Mouse (Mus musculus) kidney, embryonic 15.5 days (tissue): Measurements from ENCODE around the gene Slc6a3. TPM values are rescaled to one million over a fixed set of nuclear protein-coding genes. Genes with fewer than 3 reads are reported as not detected.

Source experiments
- ATAC-seq: fragments of 200-750 bp; cut with Nextera tagmentation; replicated peaks from 2 replicates; pipeline ENCODE4 v1.8.0; 2017; ENCODE audit warnings: moderate TSS enrichment; ENCODE audit not compliant: low FRiP score
- H3K27ac ChIP-seq: fragments of 300-500 bp; sonication (generic); 2 replicates; pipeline ENCODE4 v1.5.1; 2015; ENCODE audit warnings: mild to moderate bottlenecking, inconsistent platforms
- H3K27me3 ChIP-seq: fragments of 300-500 bp; sonication (generic); 2 replicates; pipeline ENCODE4 v1.6.1; 2015; ENCODE audit warnings: inconsistent platforms
- H3K36me3 ChIP-seq: fragments of 300-500 bp; sonication (generic); 2 replicates; pipeline ENCODE4 v1.6.1; 2015; ENCODE audit warnings: inconsistent platforms
- H3K4me1 ChIP-seq: fragments of 300-500 bp; sonication (generic); 2 replicates; pipeline ENCODE4 v1.6.1; 2015; ENCODE audit warnings: inconsistent platforms
- H3K4me2 ChIP-seq: fragments of 300-500 bp; sonication (generic); 2 replicates; pipeline ENCODE4 v1.6.1; 2015; ENCODE audit warnings: moderate library complexity, mild to moderate bottlenecking, inconsistent platforms
- H3K4me3 ChIP-seq: fragments of 300-500 bp; sonication (generic); replicated peaks from 2 replicates; pipeline ENCODE4 v1.5.1; 2015; ENCODE audit warnings: mild to moderate bottlenecking, inconsistent platforms
- H3K9ac ChIP-seq: fragments of 300-500 bp; sonication (generic); 2 replicates; pipeline ENCODE4 v1.6.1; 2015; ENCODE audit warnings: mild to moderate bottlenecking, inconsistent platforms
- H3K9me3 ChIP-seq: fragments of 300-500 bp; sonication (generic); replicated peaks from 2 replicates; pipeline ENCODE4 v1.6.1; 2016; ENCODE audit warnings: inconsistent platforms
- whole genome bisulfite sequencing: fragments of 180-500 bp; shearing (Covaris S2); methylation state at CpG from one replicate; pipeline ENCODE4 v1.1.7; 2015; ENCODE audit warnings: mixed read lengths; 5-methylcytosine and 5-hydroxymethylcytosine counted together
- polyA plus RNA-seq: library from polyadenylated mRNA; unstranded; fragments of >200 nt; fragmentation: Nextera tagmentation; extraction: Ambion mirVana; gene quantifications from 2 replicates; pipeline ENCODE4 v1.2.1, GENCODE M21; 2015

The Slc6a3 gene
- polyA plus RNA-seq, 1 experiment from 2014 or later, result 0.10 TPM

DNA sequence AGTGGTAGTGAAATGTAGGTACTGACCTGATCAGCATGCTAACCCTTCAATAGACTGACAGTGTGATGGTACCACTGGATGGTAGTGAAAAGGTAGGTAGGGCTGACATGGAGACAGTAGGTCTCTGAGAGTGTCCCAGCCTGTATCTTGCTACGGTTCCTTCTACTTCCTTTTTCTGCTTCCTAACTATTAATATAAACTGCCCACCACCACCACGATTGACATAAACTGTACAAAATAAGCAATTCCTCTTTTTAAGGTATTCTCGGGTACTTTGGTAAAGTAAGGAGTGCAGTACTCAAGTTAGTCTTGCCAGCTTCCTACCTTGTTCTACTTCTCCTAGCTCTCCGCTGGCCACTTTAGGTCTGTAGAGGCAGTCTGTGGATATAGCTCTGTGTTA is 59.7 kb downstream of the Slc6a3 start:
- Histone ChIP-seq H3K9me3 (no peaks in the 10 kb centered on the region), H3K4me3 (no peak overlapping the region), H3K9ac (no peak overlapping the region), H3K27me3 (peaks cover 37% of the 10 kb centered on the region), H3K36me3 (no peaks in the 10 kb centered on the region), H3K4me1 (no peaks in the 10 kb centered on the region), H3K4me2 (no peak overlapping the region), H3K27ac (no peak overlapping the region)
- 77% methylated on average over 4 of the region's 4 CpGs for WGBS
- no peak for ATAC-seq

DNA sequence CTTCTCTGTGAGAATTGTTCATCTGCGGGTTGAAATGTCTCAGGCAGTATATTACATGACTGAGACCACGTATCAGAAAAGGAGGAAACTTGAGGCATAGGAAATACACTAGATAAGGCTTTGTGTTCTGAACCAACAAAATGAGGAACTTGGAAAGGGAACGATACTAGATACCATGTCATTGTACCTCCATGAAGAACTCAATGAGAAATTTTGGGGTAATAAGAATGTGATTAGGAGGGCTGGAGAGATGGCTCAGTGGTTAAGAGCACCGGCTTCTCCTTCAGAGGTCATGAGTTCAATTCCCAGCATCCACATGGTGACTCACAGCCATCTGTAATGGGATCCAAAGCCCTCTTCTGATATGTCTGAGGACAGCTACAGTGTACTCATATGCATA is 63.7 kb downstream of the Slc6a3 start:
- no peaks in the 10 kb centered on the region for H3K36me3 ChIP-seq
- no peak overlapping the region for H3K4me3 ChIP-seq
- peaks cover 27% of the 10 kb centered on the region for H3K27me3 ChIP-seq
- H3K9me3 ChIP-seq, result no peaks in the 10 kb centered on the region
- peaks cover 12% of the 10 kb centered on the region for H3K4me1 ChIP-seq
- 79% methylated on average over 4 of the region's 4 CpGs for WGBS
- ATAC-seq, result no peak
- H3K4me2 ChIP-seq, result no peak overlapping the region
- H3K27ac ChIP-seq, result no peak overlapping the region
- H3K9ac ChIP-seq, result no peak overlapping the region

DNA sequence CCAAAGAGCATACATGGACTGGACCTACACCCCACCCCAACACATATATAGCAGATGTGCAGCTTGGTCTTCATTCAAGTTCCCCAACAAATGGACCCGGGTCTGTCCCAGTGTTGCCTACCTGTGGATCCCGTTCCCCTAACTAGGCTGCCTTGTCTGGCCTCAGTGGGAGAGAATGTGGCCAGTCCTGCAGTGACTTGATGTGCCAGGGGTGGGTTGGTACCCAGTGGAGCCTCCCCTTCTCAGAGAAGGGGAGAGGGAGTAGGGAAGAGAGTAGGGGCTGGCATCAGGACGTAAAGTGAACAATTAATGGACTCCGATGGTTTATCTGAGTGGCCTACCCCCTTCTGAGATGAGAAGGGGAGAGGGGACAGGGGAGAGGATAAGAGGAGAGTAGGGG is 66.5 kb downstream of the Slc6a3 start:
- Histone ChIP-seq H3K4me2 (peak overlapping the region; percentile 91), H3K27me3 (peaks cover 12% of the 10 kb centered on the region), H3K36me3 (peaks cover 23% of the 10 kb centered on the region), H3K9ac (peak overlapping the region; percentile 83), H3K9me3 (no peaks in the 10 kb centered on the region), H3K27ac (no peak overlapping the region), H3K4me3 (peak overlapping the region; percentile 91), H3K4me1 (peaks cover 12% of the 10 kb centered on the region)
- WGBS, result 62% methylated on average over 4 of the region's 4 CpGs
- ATAC-seq, result no peak

DNA sequence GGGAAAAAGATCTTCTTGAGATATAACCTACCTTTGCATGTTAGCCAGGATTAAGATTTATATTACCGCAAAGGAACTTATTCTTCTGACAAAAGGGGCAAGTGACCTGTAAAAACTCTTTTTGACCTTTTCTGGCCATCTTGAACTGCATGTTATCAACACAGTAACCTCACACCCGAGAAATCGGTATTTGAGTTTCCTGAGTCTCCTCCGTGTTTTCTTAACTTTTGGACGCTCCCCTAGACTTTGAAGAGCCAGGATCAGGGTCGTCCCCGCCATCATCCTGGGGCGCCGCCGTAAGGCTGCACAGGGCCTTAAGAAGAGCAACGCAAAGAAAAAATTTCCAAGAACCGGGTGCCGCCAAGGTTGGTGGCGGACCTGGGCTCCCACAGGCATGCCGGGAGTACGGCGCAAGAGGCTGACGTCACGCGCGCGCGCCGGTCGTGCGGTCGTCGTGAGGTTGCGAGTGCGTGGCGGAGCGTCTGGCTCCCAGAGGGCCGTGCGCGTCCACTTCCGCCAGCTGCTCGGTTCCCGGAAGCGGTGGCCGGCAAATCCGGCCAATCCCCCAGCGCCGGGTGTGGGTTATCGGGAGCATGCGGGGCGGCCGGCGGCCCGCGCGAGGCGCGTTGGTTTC is 67.1 kb downstream of the Slc6a3 start, which contains the start of gene Clptm1l:
Clptm1l (plus strand) TSS at position 485 of the 634 bp plus-strand sequence.
- Histone ChIP-seq H3K27me3 (peaks cover 10% of the 10 kb centered on the region), H3K27ac (peak within 1 kb of the TSS; percentile 87), H3K9ac (peak within 1 kb of the TSS; percentile 83), H3K9me3 (no peaks in the 10 kb centered on the region), H3K4me2 (peak within 1 kb of the TSS; percentile 91), H3K4me3 (peak within 1 kb of the TSS; percentile 91), H3K4me1 (peaks cover 12% of the 10 kb centered on the region), H3K36me3 (peaks cover 29% of the 10 kb centered on the region)
- peak; percentile 97 for ATAC-seq
- WGBS, result under 1% methylated on average over 52 of the region's 53 CpGs

DNA sequence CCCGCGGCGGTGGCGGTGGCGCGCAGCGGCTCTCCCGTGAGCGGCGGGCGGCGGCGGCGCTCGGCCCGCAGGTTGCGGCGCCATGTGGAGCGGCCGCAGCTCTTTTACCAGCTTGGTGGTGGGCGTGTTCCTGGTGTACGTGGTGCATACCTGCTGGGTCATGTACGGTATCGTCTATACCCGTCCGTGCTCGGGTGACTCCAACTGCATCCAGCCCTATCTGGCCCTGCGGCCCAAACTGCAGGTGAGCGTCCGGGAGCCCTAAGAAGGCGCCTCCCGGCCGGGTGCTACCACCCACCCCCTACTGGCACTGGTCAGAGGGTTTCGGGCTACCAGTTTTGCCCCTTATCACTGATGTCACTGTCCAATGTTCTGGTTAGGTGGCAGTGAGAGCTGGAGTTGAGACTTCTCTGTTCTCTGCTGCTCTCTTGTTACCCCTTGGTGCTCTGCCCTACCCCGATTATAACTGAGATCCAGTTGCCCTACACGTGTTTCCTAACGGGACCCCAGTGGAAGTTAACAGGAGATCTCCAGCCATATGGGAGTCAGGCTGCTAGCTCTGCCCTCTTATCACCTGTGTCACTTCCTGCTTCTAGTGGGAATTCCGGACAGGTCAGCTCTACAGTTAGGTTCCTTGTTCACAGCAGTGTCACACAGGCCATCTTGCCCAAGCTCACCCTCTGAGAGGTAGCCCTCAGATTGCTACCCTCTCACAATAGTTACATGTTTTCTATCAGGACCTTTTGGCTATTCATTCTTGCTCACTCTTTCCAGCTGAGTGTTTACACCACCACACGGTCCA is 67.8 kb downstream of the Slc6a3 start:
- peaks cover 6% of the 10 kb centered on the region; the same call in 1 of the 2 replicates for H3K27me3 ChIP-seq
- H3K9ac ChIP-seq, result peak overlapping the region; percentile 83
- H3K9me3 ChIP-seq, result no peaks in the 10 kb centered on the region
- H3K4me2 ChIP-seq, result peak overlapping the region; percentile 91
- peaks cover 12% of the 10 kb centered on the region for H3K4me1 ChIP-seq
- WGBS, result 3% methylated on average over 39 of the region's 39 CpGs
- peak; percentile 88 for ATAC-seq
- H3K4me3 ChIP-seq, result peak overlapping the region; percentile 91
- peak overlapping the region; percentile 64; the same call in 1 of the 2 replicates for H3K27ac ChIP-seq
- peaks cover 36% of the 10 kb centered on the region for H3K36me3 ChIP-seq

DNA sequence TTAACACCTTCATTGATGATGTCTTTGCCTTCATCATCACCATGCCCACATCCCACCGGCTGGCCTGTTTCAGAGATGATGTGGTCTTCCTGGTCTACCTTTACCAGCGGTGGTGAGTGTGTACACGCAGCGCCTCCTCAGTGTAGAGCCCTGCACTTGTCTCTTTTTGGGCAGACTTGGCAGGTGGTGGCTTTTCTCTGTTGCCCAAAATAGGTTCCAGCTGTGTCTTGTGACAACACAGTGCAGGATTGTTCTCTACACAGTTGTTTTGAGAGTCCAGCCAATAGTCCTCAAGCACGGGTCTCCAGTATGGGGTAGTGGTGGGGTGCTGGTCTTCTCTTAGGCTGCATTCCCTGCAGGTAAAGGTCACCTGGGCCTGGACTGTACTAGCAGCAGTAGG is 81.9 kb downstream of the Slc6a3 start:
- Histone ChIP-seq H3K4me1 (no peaks in the 10 kb centered on the region), H3K36me3 (peaks cover 88% of the 10 kb centered on the region), H3K9me3 (no peaks in the 10 kb centered on the region), H3K4me3 (no peak overlapping the region), H3K27me3 (no peaks in the 10 kb centered on the region), H3K27ac (no peak overlapping the region), H3K4me2 (no peak overlapping the region), H3K9ac (no peak overlapping the region)
- ATAC-seq, result no peak
- 95% methylated on average over 5 of the region's 5 CpGs for WGBS

DNA sequence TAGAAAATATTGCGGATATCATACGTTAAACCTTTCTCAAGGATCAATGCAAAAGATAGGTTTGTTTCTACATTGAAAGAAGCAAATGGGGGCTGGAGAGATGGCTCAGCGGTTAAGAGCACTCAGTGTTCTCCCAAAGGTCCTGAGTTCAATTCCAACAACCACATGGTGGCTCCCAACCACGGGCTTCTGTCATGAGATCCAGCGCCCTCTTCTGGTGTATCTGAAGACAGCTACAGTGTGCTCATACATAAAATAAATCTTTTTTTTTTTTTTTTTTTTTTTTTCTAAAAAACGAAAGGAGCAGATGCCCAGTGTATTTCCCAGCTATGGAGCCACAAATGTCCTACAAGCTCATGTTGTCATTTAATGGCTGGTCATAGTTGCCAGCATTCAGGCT is 84.1 kb downstream of the Slc6a3 start:
- no peaks in the 10 kb centered on the region for H3K9me3 ChIP-seq
- ATAC-seq, result no peak
- H3K4me1 ChIP-seq, result no peaks in the 10 kb centered on the region
- H3K9ac ChIP-seq, result no peak overlapping the region
- H3K27me3 ChIP-seq, result no peaks in the 10 kb centered on the region
- H3K27ac ChIP-seq, result no peak overlapping the region
- 68% methylated on average over 6 of the region's 6 CpGs for WGBS
- peaks cover 65% of the 10 kb centered on the region for H3K36me3 ChIP-seq
- H3K4me2 ChIP-seq, result no peak overlapping the region
- no peak overlapping the region for H3K4me3 ChIP-seq

DNA sequence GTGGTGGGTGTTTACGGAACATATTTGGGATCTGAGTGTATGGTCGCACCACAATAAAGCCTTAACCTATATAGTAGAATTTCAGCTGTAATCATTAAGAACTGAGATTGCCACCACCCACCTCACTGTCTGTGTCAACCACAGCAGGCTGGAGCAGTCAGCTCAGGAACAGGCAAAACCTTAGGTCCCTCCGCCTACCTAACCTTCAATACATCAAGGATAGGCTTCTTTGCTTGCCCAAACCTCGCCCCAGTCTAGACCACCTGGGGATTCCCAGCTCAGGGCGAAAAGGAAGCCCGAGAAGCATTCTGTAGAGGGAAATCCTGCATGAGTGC is 89.8 kb downstream of the Slc6a3 start:
- Histone ChIP-seq H3K4me3 (peak overlapping the region; percentile 66), H3K9me3 (no peaks in the 10 kb centered on the region), H3K9ac (no peak overlapping the region), H3K27ac (no peak overlapping the region), H3K4me2 (peak overlapping the region; percentile 97), H3K4me1 (peaks cover 18% of the 10 kb centered on the region), H3K27me3 (no peaks in the 10 kb centered on the region), H3K36me3 (peaks cover 10% of the 10 kb centered on the region)
- ATAC-seq, result no peak
- WGBS, result 46% methylated on average over 6 of the region's 6 CpGs

DNA sequence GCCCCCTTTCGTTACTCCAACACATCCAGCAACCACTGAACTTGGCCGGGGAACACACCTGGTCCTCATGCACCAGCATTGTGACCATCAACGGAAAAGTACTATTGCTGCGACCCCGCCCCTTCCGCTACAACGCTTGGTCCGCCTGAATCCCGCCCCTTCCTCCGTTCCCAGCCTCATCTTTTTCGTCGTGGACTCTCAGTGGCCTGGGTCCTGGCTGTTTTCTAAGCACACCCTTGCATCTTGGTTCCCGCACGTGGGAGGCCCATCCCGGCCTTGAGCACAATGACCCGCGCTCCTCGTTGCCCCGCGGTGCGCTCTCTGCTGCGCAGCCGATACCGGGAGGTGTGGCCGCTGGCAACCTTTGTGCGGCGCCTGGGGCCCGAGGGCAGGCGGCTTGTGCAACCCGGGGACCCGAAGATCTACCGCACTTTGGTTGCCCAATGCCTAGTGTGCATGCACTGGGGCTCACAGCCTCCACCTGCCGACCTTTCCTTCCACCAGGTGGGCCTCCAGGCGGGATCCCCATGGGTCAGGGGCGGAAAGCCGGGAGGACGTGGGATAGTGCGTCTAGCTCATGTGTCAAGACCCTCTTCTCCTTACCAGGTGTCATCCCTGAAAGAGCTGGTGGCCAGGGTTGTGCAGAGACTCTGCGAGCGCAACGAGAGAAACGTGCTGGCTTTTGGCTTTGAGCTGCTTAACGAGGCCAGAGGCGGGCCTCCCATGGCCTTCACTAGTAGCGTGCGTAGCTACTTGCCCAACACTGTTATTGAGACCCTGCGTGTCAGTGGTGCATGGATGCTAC is 90.4 kb downstream of the Slc6a3 start, which contains the start of gene Tert:
Tert (plus strand) TSS at position 167 of the 805 bp plus-strand sequence.
- 9% methylated on average over 47 of the region's 47 CpGs for WGBS
- ATAC-seq, result peak; percentile 87
- peak within 1 kb of the TSS; percentile 97 for H3K4me2 ChIP-seq
- H3K36me3 ChIP-seq, result peaks cover 4% of the 10 kb centered on the region
- peak within 1 kb of the TSS; percentile 65 for H3K9ac ChIP-seq
- H3K27me3 ChIP-seq, result no peaks in the 10 kb centered on the region
- H3K9me3 ChIP-seq, result no peaks in the 10 kb centered on the region
- H3K4me3 ChIP-seq, result peak within 1 kb of the TSS; percentile 66
- H3K4me1 ChIP-seq, result peaks cover 18% of the 10 kb centered on the region
- H3K27ac ChIP-seq, result no peak within 1 kb of the TSS
